Mouse (Mus musculus) C2C12 (cell line): ENCODE measurements around the gene Gpr180. TPM values are rescaled to one million over a fixed set of nuclear protein-coding genes. Genes with fewer than 3 reads are reported as not detected.

ENCODE experiments used
- H3K27me3 ChIP-seq: one replicate; pipeline ENCODE4 v1.6.1; 2011; ENCODE audit not compliant: control insufficient read depth, insufficient read depth, insufficient read length
- H3K36me3 ChIP-seq: one replicate; pipeline ENCODE4 v1.6.1; 2011; ENCODE audit not compliant: control insufficient read depth, insufficient read depth
- H3K4me3 ChIP-seq: one replicate; pipeline ENCODE4 v1.5.1; 2011; ENCODE audit warnings: mild to moderate bottlenecking, control low read depth; ENCODE audit not compliant: poor library complexity, insufficient read depth, severe bottlenecking
- H3K79me2 ChIP-seq: one replicate; pipeline ENCODE4 v1.6.1; 2011; ENCODE audit not compliant: control insufficient read depth, insufficient read depth
- H3K79me3 ChIP-seq: one replicate; pipeline ENCODE4 v1.6.1; 2011; ENCODE audit warnings: low read depth, control low read depth
- H3ac ChIP-seq: one replicate; pipeline ENCODE3; 2011; ENCODE audit warnings: low read depth; ENCODE audit not compliant: control insufficient read depth, insufficient read length
- CEBPB ChIP-seq: IDR thresholded peaks from one replicate; pipeline ENCODE4 v1.6.1; 2011; ENCODE audit warnings: low read depth, mild to moderate bottlenecking, control low read depth, moderate library complexity
- CTCF ChIP-seq: IDR thresholded peaks from one replicate; pipeline ENCODE4 v1.5.1; 2011; ENCODE audit not compliant: control insufficient read depth, insufficient read depth, insufficient read length
- FOSL1 ChIP-seq: IDR thresholded peaks from one replicate; pipeline ENCODE4 v1.8.0; 2011; ENCODE audit warnings: mild to moderate bottlenecking, low read length; ENCODE audit not compliant: poor library complexity, insufficient read depth, severe bottlenecking
- MAX ChIP-seq: IDR thresholded peaks from one replicate; pipeline ENCODE4 v1.6.1; 2011; ENCODE audit warnings: mild to moderate bottlenecking, control low read depth
- MYOD1 ChIP-seq: IDR thresholded peaks from one replicate; pipeline ENCODE4 v1.6.1; 2011; ENCODE audit warnings: low read depth; ENCODE audit not compliant: control insufficient read depth, insufficient read length
- MYOG ChIP-seq: IDR thresholded peaks from one replicate; pipeline ENCODE4 v1.6.1; 2011; ENCODE audit not compliant: control insufficient read depth, insufficient read length; ENCODE audit errors: extremely low read depth
- USF1 ChIP-seq: IDR thresholded peaks from one replicate; pipeline ENCODE4 v1.6.1; 2011; ENCODE audit warnings: low read depth, mild to moderate bottlenecking, control low read depth, moderate library complexity
- polyA plus RNA-seq: library from polyadenylated mRNA; unstranded; fragments of >200 nt; fragmentation: generic; extraction: Trizol; gene quantifications from one replicate; pipeline ENCODE4 v1.2.1, GENCODE M21; 2012; ENCODE audit warnings: missing spikeins

Gpr180 gene
- polyA plus RNA-seq, 1 experiment, result 24.4 TPM

DNA sequence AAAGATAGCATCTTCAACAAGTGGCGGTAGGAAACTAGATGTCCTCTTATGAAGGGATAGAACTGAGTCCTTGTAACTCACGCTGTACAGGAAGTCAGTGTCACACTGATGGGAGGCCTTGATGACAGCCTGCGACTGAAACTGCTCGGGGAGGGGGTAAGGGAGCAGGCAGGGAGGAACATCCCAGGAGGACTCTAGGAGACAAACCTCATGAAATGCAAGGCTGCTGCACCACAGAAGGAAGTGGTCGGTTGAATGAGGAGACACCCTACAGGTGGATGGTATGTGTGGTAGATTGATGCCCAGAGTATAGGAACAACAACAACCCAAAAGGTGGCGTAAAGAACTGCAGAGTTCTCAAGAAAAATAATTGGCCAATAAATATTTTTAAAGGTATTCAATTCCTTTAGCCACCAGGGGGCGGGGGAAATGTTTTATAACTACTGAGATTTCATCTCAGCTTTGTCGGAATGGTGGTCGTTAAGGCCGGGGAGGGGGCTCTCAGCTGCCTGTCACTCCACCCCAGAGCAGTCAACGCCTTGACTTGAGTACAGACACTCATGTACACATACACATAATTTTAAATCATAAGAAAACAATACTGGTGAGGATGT lies 36.7 kb downstream of the Gpr180 start:
- Histone ChIP-seq H3K79me2 (no peaks in the 10 kb centered on the region), H3K79me3 (no peaks in the 10 kb centered on the region), H3ac (no peak overlapping the region), H3K36me3 (peaks cover 6% of the 10 kb centered on the region), H3K27me3 (no peaks in the 10 kb centered on the region), H3K4me3 (no peak overlapping the region)
- TF ChIP-seq CEBPB (no peak), MYOD1 (no peak), USF1 (no peak), CTCF (no peak), MAX (no peak), MYOG (no peak), FOSL1 (no peak)

DNA sequence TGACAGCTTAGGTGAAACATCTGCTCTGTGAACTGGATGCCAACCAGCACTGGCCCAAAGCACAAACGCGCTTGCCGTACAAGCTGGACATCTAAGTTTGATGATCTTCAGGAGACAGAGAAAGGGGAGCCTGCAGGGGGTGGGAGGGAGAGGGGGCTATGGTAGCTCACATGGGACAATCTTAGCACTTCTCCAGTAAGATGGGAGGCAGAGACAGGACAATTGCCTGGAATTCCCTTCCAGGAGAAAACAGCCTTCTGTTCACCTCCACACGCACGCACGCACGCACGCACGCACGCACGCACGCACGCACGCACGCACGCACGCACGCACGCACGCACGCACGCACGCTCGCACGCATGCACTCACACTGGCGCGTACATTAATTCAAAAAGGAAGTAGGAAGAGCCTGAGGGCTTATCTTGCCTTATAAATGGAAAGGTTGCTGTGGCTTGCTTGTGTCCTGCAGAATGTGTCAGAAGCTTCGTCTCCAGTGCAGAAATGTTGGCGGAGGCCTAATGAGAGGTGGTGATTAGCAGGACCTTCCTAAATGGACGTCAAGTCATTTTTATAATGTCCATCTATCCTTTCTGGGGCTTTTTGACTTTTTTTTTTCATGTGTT lies 38.2 kb downstream of the Gpr180 start:
- Histone ChIP-seq H3K79me2 (no peaks in the 10 kb centered on the region), H3K27me3 (no peaks in the 10 kb centered on the region), H3ac (no peak overlapping the region), H3K36me3 (no peaks in the 10 kb centered on the region), H3K4me3 (no peak overlapping the region), H3K79me3 (no peaks in the 10 kb centered on the region)
- TF ChIP-seq FOSL1, result no peak
- TF ChIP-seq MYOD1, result no peak
- TF ChIP-seq MAX, result no peak
- TF ChIP-seq USF1, result no peak
- no peak for TF ChIP-seq MYOG
- TF ChIP-seq CTCF, result no peak
- no peak for TF ChIP-seq CEBPB

DNA sequence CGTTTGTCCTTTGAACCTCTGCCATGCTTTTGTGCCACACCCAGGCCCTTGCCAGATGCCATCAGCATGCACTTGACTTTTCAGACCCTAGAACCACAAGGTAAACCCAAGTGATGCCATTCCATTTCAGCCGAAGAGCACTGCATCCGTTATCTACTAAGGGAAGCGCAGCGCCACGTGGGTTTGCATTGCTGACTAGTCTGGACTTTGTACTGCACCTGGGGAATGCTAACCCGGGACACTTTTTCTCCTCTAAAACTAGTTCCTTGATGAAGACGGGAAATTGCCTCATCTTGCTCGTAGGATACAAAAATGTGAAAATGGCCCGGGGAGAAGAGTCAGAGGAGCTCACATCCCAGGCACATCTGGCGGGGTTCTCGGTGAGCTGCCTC lies 38.7 kb downstream of the Gpr180 start:
- no peaks in the 10 kb centered on the region for H3K79me2 ChIP-seq
- no peaks in the 10 kb centered on the region for H3K36me3 ChIP-seq
- H3K27me3 ChIP-seq, result no peaks in the 10 kb centered on the region
- H3K79me3 ChIP-seq, result no peaks in the 10 kb centered on the region
- no peak overlapping the region for H3K4me3 ChIP-seq
- no peak overlapping the region for H3ac ChIP-seq
- TF ChIP-seq MAX, result no peak

DNA sequence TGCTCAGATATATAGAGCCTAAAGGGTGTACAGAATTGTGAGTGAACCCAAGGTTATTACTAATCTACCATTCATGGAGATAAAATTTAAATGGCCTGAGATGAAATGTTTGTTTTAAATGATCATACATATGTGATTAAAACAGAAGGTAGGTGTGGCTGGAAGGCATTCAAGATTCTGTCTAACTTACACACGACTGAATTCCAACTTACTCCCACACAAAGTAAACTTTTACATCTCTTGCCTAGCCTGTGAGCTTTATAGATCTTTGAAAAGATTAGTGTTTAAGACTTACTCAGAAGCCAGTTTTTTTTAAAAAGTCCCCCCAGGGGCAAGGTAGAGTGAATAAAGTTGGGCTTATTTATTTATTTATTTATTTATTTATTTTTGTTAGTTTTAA lies 42.3 kb downstream of the Gpr180 start:
- Histone ChIP-seq H3K79me2 (no peaks in the 10 kb centered on the region), H3K36me3 (no peaks in the 10 kb centered on the region), H3K27me3 (no peaks in the 10 kb centered on the region), H3K79me3 (no peaks in the 10 kb centered on the region), H3K4me3 (no peak overlapping the region), H3ac (no peak overlapping the region)
- no peak for TF ChIP-seq MYOG
- TF ChIP-seq USF1, result no peak
- no peak for TF ChIP-seq MYOD1
- TF ChIP-seq MAX, result no peak
- no peak for TF ChIP-seq CTCF
- TF ChIP-seq FOSL1, result no peak
- TF ChIP-seq CEBPB, result no peak

DNA sequence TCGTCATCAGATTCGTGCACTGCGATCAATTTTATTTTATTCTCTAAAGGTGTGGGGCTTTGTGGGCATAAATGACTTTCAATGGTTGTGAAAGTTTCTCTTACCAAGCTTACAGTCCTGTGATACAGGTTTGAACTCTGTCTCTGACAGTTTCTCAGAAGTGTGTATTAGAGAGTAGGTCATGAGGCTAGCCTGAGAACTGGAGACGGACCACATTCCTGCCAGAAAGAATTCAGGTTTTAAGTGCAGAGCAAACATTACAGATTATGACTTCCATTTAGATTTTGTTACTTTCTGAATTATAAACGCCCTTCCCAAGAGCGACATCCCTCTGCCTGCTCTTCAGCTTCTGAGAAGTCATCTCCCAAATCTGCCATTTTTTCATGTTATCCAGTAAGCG lies 42.7 kb downstream of the Gpr180 start:
- peak overlapping the region; percentile 25 for H3K4me3 ChIP-seq
- H3K27me3 ChIP-seq, result no peaks in the 10 kb centered on the region
- no peak overlapping the region for H3ac ChIP-seq
- no peaks in the 10 kb centered on the region for H3K79me3 ChIP-seq
- H3K36me3 ChIP-seq, result no peaks in the 10 kb centered on the region
- no peaks in the 10 kb centered on the region for H3K79me2 ChIP-seq
- TF ChIP-seq MYOD1, result no peak
- no peak for TF ChIP-seq CTCF
- TF ChIP-seq CEBPB, result no peak
- no peak for TF ChIP-seq MYOG
- TF ChIP-seq USF1, result no peak
- no peak for TF ChIP-seq FOSL1
- no peak for TF ChIP-seq MAX

DNA sequence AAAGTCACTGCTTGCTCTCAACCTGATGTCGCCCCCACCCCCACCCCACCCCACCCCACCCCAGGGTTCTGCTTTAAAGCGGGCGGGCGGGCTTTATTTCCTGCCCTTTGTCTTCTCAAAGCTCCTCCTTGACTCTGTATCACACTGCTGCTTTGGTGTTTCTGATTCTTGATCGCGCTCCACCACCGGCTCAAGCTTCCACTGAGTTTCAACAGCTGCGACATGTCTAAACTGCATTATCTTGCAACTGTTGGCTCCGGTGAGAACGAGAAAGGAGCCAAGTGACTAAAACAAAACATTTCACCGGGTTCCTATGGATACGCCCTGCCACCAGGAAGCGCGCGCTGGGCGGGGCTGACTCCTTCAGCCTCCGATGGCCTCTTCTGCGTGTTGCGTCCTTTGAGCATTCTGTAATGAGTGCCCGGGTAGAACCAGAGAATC lies 43.2 kb downstream of the Gpr180 start:
- no peaks in the 10 kb centered on the region for H3K27me3 ChIP-seq
- H3K79me2 ChIP-seq, result no peaks in the 10 kb centered on the region
- H3K36me3 ChIP-seq, result no peaks in the 10 kb centered on the region
- no peaks in the 10 kb centered on the region for H3K79me3 ChIP-seq
- peak overlapping the region; percentile 34 for H3ac ChIP-seq
- TF ChIP-seq CTCF, result no peak
- TF ChIP-seq CEBPB, result no peak
- TF ChIP-seq USF1, result no peak
- no peak for TF ChIP-seq MYOG
- no peak for TF ChIP-seq FOSL1
- no peak for TF ChIP-seq MYOD1
- no peak for TF ChIP-seq MAX
- H3K4me3 ChIP-seq, result peak overlapping the region; percentile 25
